Mouse (Mus musculus): Measurements from ENCODE around the gene Gm815. TPM values are rescaled to one million over a fixed set of nuclear protein-coding genes. Genes with fewer than 3 reads are reported as not detected.

Gm815 gene
- polyA plus RNA-seq, 1 experiment from 2014 or later, result not detected

GRCm38 (mm10) chr19:26864975-26865690 lies 20.5 kb upstream of the Gm815 start:
- no peak overlapping the region for H3K4me2 ChIP-seq (ENCODE audit: low read length)
- WGBS, result 81% methylated on average over 15 of the region's 15 CpGs
- H3K4me3 ChIP-seq (ENCODE audit: control insufficient read depth in 1 of 2, insufficient read depth in 1 of 2, low read depth in 1 of 2, low read length in 2 of 2), result no peak overlapping the region
- H3K27me3 ChIP-seq (ENCODE audit: control insufficient read depth, insufficient read depth, low read length), result no peaks in the 10 kb centered on the region
- no peak overlapping the region for H3K9ac ChIP-seq (ENCODE audit: low read length)
- no peak for ATAC-seq (ENCODE audit: insufficient number of reproducible peaks, insufficient read depth, low FRiP score, low read depth)
- no peaks in the 10 kb centered on the region for H3K36me3 ChIP-seq (ENCODE audit: control insufficient read depth, insufficient read depth, low read length)
- no peaks in the 10 kb centered on the region for H3K9me3 ChIP-seq (ENCODE audit: control insufficient read depth, low read length)
- peaks cover 8 to 10% of the 10 kb centered on the region in 2 experiments; a peak in 3 of 4 replicates for H3K4me1 ChIP-seq (ENCODE audit: control insufficient read depth in 2 of 2, insufficient read depth in 2 of 2, low read length in 2 of 2)
- no peak overlapping the region; a peak in 1 of 4 replicates for H3K27ac ChIP-seq (replicated peaks in 1 of 2; ENCODE audit: control insufficient read depth in 1 of 2, insufficient read depth in 1 of 2, low read depth in 2 of 2, low read length in 2 of 2)

GRCm38 (mm10) chr19:26865736-26866135 lies 19.9 kb upstream of the Gm815 start:
- Histone ChIP-seq H3K9ac (ENCODE audit: low read length) (no peak overlapping the region), H3K9me3 (ENCODE audit: control insufficient read depth, low read length) (no peaks in the 10 kb centered on the region), H3K4me3 (ENCODE audit: control insufficient read depth in 1 of 2, insufficient read depth in 1 of 2, low read depth in 1 of 2, low read length in 2 of 2) (no peak overlapping the region), H3K36me3 (ENCODE audit: control insufficient read depth, insufficient read depth, low read length) (no peaks in the 10 kb centered on the region), H3K27me3 (ENCODE audit: control insufficient read depth, insufficient read depth, low read length) (no peaks in the 10 kb centered on the region), H3K4me1 (ENCODE audit: control insufficient read depth in 2 of 2, insufficient read depth in 2 of 2, low read length in 2 of 2) (peaks cover 11 to 12% of the 10 kb centered on the region in 2 experiments; a peak in 3 of 4 replicates), H3K4me2 (ENCODE audit: low read length) (no peak overlapping the region), H3K27ac (replicated peaks in 1 of 2; ENCODE audit: control insufficient read depth in 1 of 2, insufficient read depth in 1 of 2, low read depth in 2 of 2, low read length in 2 of 2) (0 out of 4 replicates have a peak overlapping the region, but pooled peaks of 1 of the 2 experiments have one; percentile 24)
- ATAC-seq (ENCODE audit: insufficient number of reproducible peaks, insufficient read depth, low FRiP score, low read depth), result peak; percentile 69
- WGBS, result 34% methylated on average over 7 of the region's 7 CpGs

GRCm38 (mm10) chr19:26869591-26869990 lies 16.1 kb upstream of the Gm815 start:
- ATAC-seq (ENCODE audit: insufficient number of reproducible peaks, insufficient read depth, low FRiP score, low read depth), result no peak
- WGBS, result 32% methylated on average over 3 of the region's 3 CpGs
- Histone ChIP-seq H3K9ac (ENCODE audit: low read length) (no peak overlapping the region), H3K4me1 (ENCODE audit: control insufficient read depth in 2 of 2, insufficient read depth in 2 of 2, low read length in 2 of 2) (peaks cover 11 to 12% of the 10 kb centered on the region in 2 experiments; a peak in 3 of 4 replicates), H3K27ac (replicated peaks in 1 of 2; ENCODE audit: control insufficient read depth in 1 of 2, insufficient read depth in 1 of 2, low read depth in 2 of 2, low read length in 2 of 2) (no peak overlapping the region), H3K4me2 (ENCODE audit: low read length) (no peak overlapping the region), H3K4me3 (ENCODE audit: control insufficient read depth in 1 of 2, insufficient read depth in 1 of 2, low read depth in 1 of 2, low read length in 2 of 2) (no peak overlapping the region), H3K27me3 (ENCODE audit: control insufficient read depth, insufficient read depth, low read length) (no peaks in the 10 kb centered on the region), H3K9me3 (ENCODE audit: control insufficient read depth, low read length) (no peaks in the 10 kb centered on the region), H3K36me3 (ENCODE audit: control insufficient read depth, insufficient read depth, low read length) (no peaks in the 10 kb centered on the region)

GRCm38 (mm10) chr19:26870280-26870679 lies 15.4 kb upstream of the Gm815 start:
- Histone ChIP-seq H3K9ac (ENCODE audit: low read length) (no peak overlapping the region), H3K9me3 (ENCODE audit: control insufficient read depth, low read length) (no peaks in the 10 kb centered on the region), H3K36me3 (ENCODE audit: control insufficient read depth, insufficient read depth, low read length) (no peaks in the 10 kb centered on the region), H3K4me2 (ENCODE audit: low read length) (no peak overlapping the region), H3K4me1 (ENCODE audit: control insufficient read depth in 2 of 2, insufficient read depth in 2 of 2, low read length in 2 of 2) (peaks cover 11 to 12% of the 10 kb centered on the region in 2 experiments; a peak in 3 of 4 replicates), H3K4me3 (ENCODE audit: control insufficient read depth in 1 of 2, insufficient read depth in 1 of 2, low read depth in 1 of 2, low read length in 2 of 2) (no peak overlapping the region), H3K27me3 (ENCODE audit: control insufficient read depth, insufficient read depth, low read length) (no peaks in the 10 kb centered on the region), H3K27ac (replicated peaks in 1 of 2; ENCODE audit: control insufficient read depth in 1 of 2, insufficient read depth in 1 of 2, low read depth in 2 of 2, low read length in 2 of 2) (no peak overlapping the region)
- 30% methylated on average over 7 of the region's 7 CpGs for WGBS
- ATAC-seq (ENCODE audit: insufficient number of reproducible peaks, insufficient read depth, low FRiP score, low read depth), result no peak

- no peaks in the 10 kb centered on the region for H3K36me3 ChIP-seq (ENCODE audit: control insufficient read depth, insufficient read depth, low read length)
- no peaks in the 10 kb centered on the region for H3K27me3 ChIP-seq (ENCODE audit: control insufficient read depth, insufficient read depth, low read length)
- H3K9me3 ChIP-seq (ENCODE audit: control insufficient read depth, low read length), result no peaks in the 10 kb centered on the region
- H3K4me2 ChIP-seq (ENCODE audit: low read length), result no peak overlapping the region
- no peak overlapping the region for H3K9ac ChIP-seq (ENCODE audit: low read length)
- H3K4me3 ChIP-seq (ENCODE audit: control insufficient read depth in 1 of 2, insufficient read depth in 1 of 2, low read depth in 1 of 2, low read length in 2 of 2), result no peak overlapping the region
- no peak for ATAC-seq (ENCODE audit: insufficient number of reproducible peaks, insufficient read depth, low FRiP score, low read depth)
- WGBS, result 42% methylated on average over 3 of the region's 3 CpGs
- H3K4me1 ChIP-seq (ENCODE audit: control insufficient read depth in 2 of 2, insufficient read depth in 2 of 2, low read length in 2 of 2), result peaks cover 8 to 11% of the 10 kb centered on the region in 2 experiments
- no peak overlapping the region for H3K27ac ChIP-seq (replicated peaks in 1 of 2; ENCODE audit: control insufficient read depth in 1 of 2, insufficient read depth in 1 of 2, low read depth in 2 of 2, low read length in 2 of 2)
Measured at GRCm38 (mm10) chr19:26871096-26871495, 14.6 kb upstream of the Gm815 start.

- Histone ChIP-seq H3K4me1 (ENCODE audit: control insufficient read depth in 2 of 2, insufficient read depth in 2 of 2, low read length in 2 of 2) (peaks cover 9 to 20% of the 10 kb centered on the region in 2 experiments), H3K27ac (replicated peaks in 1 of 2; ENCODE audit: control insufficient read depth in 1 of 2, insufficient read depth in 1 of 2, low read depth in 2 of 2, low read length in 2 of 2) (no peak overlapping the region), H3K4me2 (ENCODE audit: low read length) (no peak overlapping the region), H3K27me3 (ENCODE audit: control insufficient read depth, insufficient read depth, low read length) (no peaks in the 10 kb centered on the region), H3K4me3 (ENCODE audit: control insufficient read depth in 1 of 2, insufficient read depth in 1 of 2, low read depth in 1 of 2, low read length in 2 of 2) (no peak overlapping the region), H3K36me3 (ENCODE audit: control insufficient read depth, insufficient read depth, low read length) (no peaks in the 10 kb centered on the region), H3K9ac (ENCODE audit: low read length) (no peak overlapping the region), H3K9me3 (ENCODE audit: control insufficient read depth, low read length) (no peaks in the 10 kb centered on the region)
- 67% methylated on average over 6 of the region's 6 CpGs for WGBS
- ATAC-seq (ENCODE audit: insufficient number of reproducible peaks, insufficient read depth, low FRiP score, low read depth), result no peak
Measured at GRCm38 (mm10) chr19:26872886-26873285, 12.8 kb upstream of the Gm815 start.

GRCm38 (mm10) chr19:26875601-26876000 lies 10.1 kb upstream of the Gm815 start:
- no peak overlapping the region for H3K27ac ChIP-seq (replicated peaks in 1 of 2; ENCODE audit: control insufficient read depth in 1 of 2, insufficient read depth in 1 of 2, low read depth in 2 of 2, low read length in 2 of 2)
- no peaks in the 10 kb centered on the region for H3K27me3 ChIP-seq (ENCODE audit: control insufficient read depth, insufficient read depth, low read length)
- no peak overlapping the region for H3K4me2 ChIP-seq (ENCODE audit: low read length)
- H3K9ac ChIP-seq (ENCODE audit: low read length), result no peak overlapping the region
- peaks cover 2 to 9% of the 10 kb centered on the region in 2 experiments; a peak in 3 of 4 replicates for H3K4me1 ChIP-seq (ENCODE audit: control insufficient read depth in 2 of 2, insufficient read depth in 2 of 2, low read length in 2 of 2)
- no peak overlapping the region for H3K4me3 ChIP-seq (ENCODE audit: control insufficient read depth in 1 of 2, insufficient read depth in 1 of 2, low read depth in 1 of 2, low read length in 2 of 2)
- no peak for ATAC-seq (ENCODE audit: insufficient number of reproducible peaks, insufficient read depth, low FRiP score, low read depth)
- no peaks in the 10 kb centered on the region for H3K9me3 ChIP-seq (ENCODE audit: control insufficient read depth, low read length)
- WGBS, result 88% methylated on average over 6 of the region's 6 CpGs
- no peaks in the 10 kb centered on the region for H3K36me3 ChIP-seq (ENCODE audit: control insufficient read depth, insufficient read depth, low read length)
